In genomic region chr16:32645361-32645914, GRCm38 (mm10) we compare ENCODE assay signal across 8 mouse cellular contexts. TPM values are rescaled to one million over a fixed set of nuclear protein-coding genes. Genes with fewer than 3 reads are reported as not detected.
DNase-seq lines count a peak whose midpoint lies in the region; ATAC-seq lines count a peak whose summit lies in the region.

No protein-coding gene starts in this region.

- peak; percentile 39 for DNase-seq in embryo, embryonic 10 days (ENCODE audit: low spot score)
- no peak for DNase-seq in embryo, embryonic 9.5 days (ENCODE audit: extremely low spot score)
- DNase-seq in MN1 (ENCODE audit: low spot score): peak; percentile 89
- peak; percentile 88 to 92 for DNase-seq in cerebellum, postnatal 25 days
- peak; percentile 48 to 62 for DNase-seq in heart, postnatal 10 days
- DNase-seq in left cerebral cortex, postnatal 36 days (ENCODE audit: low spot score in 2 of 2): peak; percentile 35 to 48
- DNase-seq in spleen, postnatal 14 days (ENCODE audit: low spot score in 2 of 2): peak; percentile 54 to 64

- intact Hi-C loops in heart, postnatal 10 days (cut with DNase I): no loop called here
- intact Hi-C loops in left cerebral cortex, postnatal 36 days (cut with DNase I): no loop called here

- ATAC-seq in megakaryocyte-erythroid progenitor cell, adult 5-6 weeks (replicated peaks; ENCODE audit: low FRiP score, low TSS enrichment, poor library complexity, severe bottlenecking): peak; percentile 94

RNA-seq across cellular contexts. Expression of gene Tnk2, which starts 1.8 kb away (rescaled TPM):
- 10 to 100 TPM; 39.0 to 41.3 TPM for total RNA-seq in heart, postnatal 10 days (2021)
- total RNA-seq in left cerebral cortex, postnatal 36 days (2021): 100 to 1,000 TPM; 197 to 205 TPM
- total RNA-seq in megakaryocyte-erythroid progenitor cell, adult 5-6 weeks (2014; fragmentation: Nextera tagmentation): 45.7 and 54.4 TPM in 2 replicates
- 27.7 and 28.6 TPM in 2 replicates for total RNA-seq in megakaryocyte-erythroid progenitor cell, adult 5-6 weeks (2017)

RNA-seq across cellular contexts. Expression of gene Tfrc, which starts 36.7 kb away (rescaled TPM):
- 100 to 1,000 TPM; 180 to 317 TPM for total RNA-seq in heart, postnatal 10 days (2021)
- total RNA-seq in left cerebral cortex, postnatal 36 days (2021): 10 to 100 TPM; 78.8 to 81.9 TPM
- total RNA-seq in megakaryocyte-erythroid progenitor cell, adult 5-6 weeks (2014; fragmentation: Nextera tagmentation): 316 and 327 TPM in 2 replicates
- total RNA-seq in megakaryocyte-erythroid progenitor cell, adult 5-6 weeks (2017): 261 and 333 TPM in 2 replicates
